Mouse (Mus musculus) ES-Bruce4 (cell line): ENCODE measurements at regions not wholly inside any gene's neighbourhood (a gene's known extent, or its start where the extent isn't known, plus 50 kb on each side); places are given as distances from the start of the nearest gene placed in this dataset.

Experiments used
- H3K27ac ChIP-seq: 2 replicates; pipeline ENCODE4 v1.5.1; 2012; ENCODE audit warnings: low read length, inconsistent platforms; ENCODE audit not compliant: insufficient read depth
- H3K27me3 ChIP-seq: 2 replicates; pipeline ENCODE4 v1.6.1; 2012; ENCODE audit warnings: mild to moderate bottlenecking, low read length, inconsistent platforms; ENCODE audit not compliant: control insufficient read depth, poor library complexity, insufficient read depth, severe bottlenecking
- H3K36me3 ChIP-seq: 2 replicates; pipeline ENCODE4 v1.6.1; 2012; ENCODE audit warnings: inconsistent platforms, mild to moderate bottlenecking, low read length, moderate library complexity; ENCODE audit not compliant: control insufficient read depth, poor library complexity, insufficient read depth, severe bottlenecking
- H3K4me1 ChIP-seq: one replicate; pipeline ENCODE4 v1.8.1; 2011; ENCODE audit warnings: low read length; ENCODE audit not compliant: control insufficient read depth, insufficient read depth
- H3K4me3 ChIP-seq: 2 replicates; pipeline ENCODE4 v1.5.1; 2011; ENCODE audit warnings: low read depth, mild to moderate bottlenecking, low read length
- H3K9ac ChIP-seq: 2 replicates; pipeline ENCODE4 v1.6.1; 2012; ENCODE audit warnings: low read depth, mild to moderate bottlenecking, inconsistent platforms; ENCODE audit not compliant: poor library complexity, severe bottlenecking
- H3K9me3 ChIP-seq: replicated peaks from 2 replicates; pipeline ENCODE4 v1.6.1; 2012; ENCODE audit warnings: mild to moderate bottlenecking, low read length, inconsistent platforms; ENCODE audit not compliant: control insufficient read depth, poor library complexity, insufficient read depth, severe bottlenecking
- CTCF ChIP-seq: IDR thresholded peaks from one replicate; pipeline ENCODE4 v1.8.1; 2011; ENCODE audit warnings: low read depth, low read length
- EP300 ChIP-seq: IDR thresholded peaks from 2 replicates; pipeline ENCODE4 v1.6.1; 2011; ENCODE audit warnings: low read depth, low read length; ENCODE audit not compliant: insufficient read depth
- POLR2A ChIP-seq: IDR thresholded peaks from one replicate; pipeline ENCODE4 v1.8.1; 2011; ENCODE audit warnings: low read length; ENCODE audit not compliant: insufficient read depth

DNA sequence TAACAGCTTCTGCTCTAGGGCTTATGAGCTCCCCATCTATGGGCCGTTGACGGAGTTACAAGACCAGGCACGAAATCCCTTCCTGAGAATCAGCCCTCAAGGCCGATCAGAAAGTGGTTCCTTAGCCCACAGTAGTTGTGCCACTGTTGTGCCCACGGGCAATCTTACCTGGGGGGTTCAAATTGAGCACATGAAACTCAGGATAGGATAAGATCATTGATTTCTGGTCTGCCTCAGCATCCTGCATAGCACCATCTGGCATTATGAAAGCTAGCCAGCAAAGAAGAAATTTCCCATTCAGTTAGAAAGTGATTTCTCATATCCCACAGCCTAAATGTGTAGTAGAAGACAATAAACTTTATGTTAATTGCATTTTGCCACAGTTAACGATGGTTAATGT is 379.6 kb upstream of the Npvf start:
- Histone ChIP-seq H3K4me1 (no peaks in the 10 kb centered on the region), H3K27me3 (no peaks in the 10 kb centered on the region), H3K9ac (no peak overlapping the region), H3K36me3 (no peaks in the 10 kb centered on the region), H3K4me3 (no peak overlapping the region), H3K27ac (no peak overlapping the region), H3K9me3 (no peaks in the 10 kb centered on the region)
- no peak for TF ChIP-seq EP300
- TF ChIP-seq POLR2A, result no peak
- TF ChIP-seq CTCF, result no peak

GRCm38 (mm10) chr6:51036074-51036473 is 381.8 kb upstream of the Npvf start:
- no peak overlapping the region for H3K9ac ChIP-seq
- no peak overlapping the region for H3K4me3 ChIP-seq
- no peak for TF ChIP-seq POLR2A
- TF ChIP-seq EP300, result no peak
- no peak for TF ChIP-seq CTCF
- H3K9me3 ChIP-seq, result no peaks in the 10 kb centered on the region
- no peaks in the 10 kb centered on the region for H3K27me3 ChIP-seq
- no peaks in the 10 kb centered on the region for H3K4me1 ChIP-seq
- H3K36me3 ChIP-seq, result no peaks in the 10 kb centered on the region
- no peak overlapping the region for H3K27ac ChIP-seq

DNA sequence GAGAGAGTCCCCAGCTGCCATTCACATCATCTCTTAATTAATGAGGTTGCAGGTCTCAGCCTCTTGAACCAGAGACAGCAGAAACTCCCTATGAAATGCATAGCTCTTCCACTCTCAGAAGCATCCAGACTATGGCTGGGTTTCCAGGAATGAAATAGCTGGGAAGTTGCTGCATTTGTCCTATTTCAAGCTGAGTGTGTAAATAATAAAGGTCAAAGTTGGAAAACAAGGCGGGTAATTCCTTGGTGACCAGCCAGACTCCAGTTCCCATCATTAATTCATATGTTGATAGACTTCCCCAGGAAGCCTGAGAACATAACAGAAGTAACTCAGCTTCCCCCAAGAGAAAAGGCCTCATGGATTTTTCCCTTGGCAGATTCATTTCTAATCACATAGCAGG is 382.3 kb upstream of the Npvf start:
- Histone ChIP-seq H3K4me1 (no peaks in the 10 kb centered on the region), H3K9me3 (no peaks in the 10 kb centered on the region), H3K9ac (no peak overlapping the region), H3K36me3 (no peaks in the 10 kb centered on the region), H3K27ac (no peak overlapping the region), H3K4me3 (no peak overlapping the region), H3K27me3 (no peaks in the 10 kb centered on the region)
- TF ChIP-seq EP300 (no peak), CTCF (no peak), POLR2A (no peak)

DNA sequence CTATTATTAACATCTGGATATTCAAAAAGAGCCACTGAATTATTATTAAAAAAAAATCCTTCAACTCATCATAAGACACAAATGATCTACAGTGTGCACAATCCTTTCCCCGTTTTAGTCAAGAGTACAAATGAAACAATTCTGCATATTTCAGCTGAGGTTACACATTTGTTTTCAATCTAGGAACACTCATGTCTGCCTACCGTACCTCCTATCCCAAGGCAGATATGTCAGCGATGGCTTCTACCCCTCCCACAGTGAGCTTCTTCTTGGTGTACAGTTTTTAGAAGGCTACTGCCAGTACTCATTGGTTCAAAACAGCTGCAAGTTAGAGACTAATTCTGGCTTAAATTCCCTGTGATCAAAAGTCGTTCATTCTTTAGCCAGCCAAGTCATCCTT is 382.7 kb upstream of the Npvf start:
- H3K27me3 ChIP-seq, result no peaks in the 10 kb centered on the region

GRCm38 (mm10) chr6:51039486-51040180 is 385.4 kb upstream of the Npvf start:
- H3K9ac ChIP-seq, result no peak overlapping the region
- H3K9me3 ChIP-seq, result no peaks in the 10 kb centered on the region
- no peaks in the 10 kb centered on the region for H3K36me3 ChIP-seq
- no peaks in the 10 kb centered on the region for H3K27me3 ChIP-seq
- H3K4me1 ChIP-seq, result no peaks in the 10 kb centered on the region
- H3K27ac ChIP-seq, result no peak overlapping the region
- TF ChIP-seq CTCF, result no peak
- no peak for TF ChIP-seq EP300
- no peak for TF ChIP-seq POLR2A
- H3K4me3 ChIP-seq, result no peak overlapping the region

More for the DNA sequence above, 382.7 kb upstream of the Npvf start:
- H3K9ac ChIP-seq, result no peak overlapping the region
- no peaks in the 10 kb centered on the region for H3K4me1 ChIP-seq
- no peaks in the 10 kb centered on the region for H3K9me3 ChIP-seq
- H3K27ac ChIP-seq, result no peak overlapping the region
- no peak overlapping the region for H3K4me3 ChIP-seq
- TF ChIP-seq POLR2A, result no peak
- TF ChIP-seq EP300, result no peak
- no peak for TF ChIP-seq CTCF
- no peaks in the 10 kb centered on the region for H3K36me3 ChIP-seq

- TF ChIP-seq CTCF (no peak), EP300 (no peak), POLR2A (no peak)
- Histone ChIP-seq H3K4me1 (no peaks in the 10 kb centered on the region), H3K36me3 (no peaks in the 10 kb centered on the region), H3K9ac (no peak overlapping the region), H3K27me3 (no peaks in the 10 kb centered on the region), H3K4me3 (no peak overlapping the region), H3K9me3 (no peaks in the 10 kb centered on the region), H3K27ac (no peak overlapping the region)
Observed at GRCm38 (mm10) chr6:51043970-51044369, 388.5 kb upstream of the Nfe2l3 start.
